Mouse (Mus musculus): Measurements from ENCODE around the gene Prkrip1. TPM values are rescaled to one million over a fixed set of nuclear protein-coding genes. Genes with fewer than 3 reads are reported as not detected.

The Prkrip1 gene
- total and polyA plus RNA-seq, 3 experiments, result 45.5 to 94.8 (median 47.7) TPM

DNA sequence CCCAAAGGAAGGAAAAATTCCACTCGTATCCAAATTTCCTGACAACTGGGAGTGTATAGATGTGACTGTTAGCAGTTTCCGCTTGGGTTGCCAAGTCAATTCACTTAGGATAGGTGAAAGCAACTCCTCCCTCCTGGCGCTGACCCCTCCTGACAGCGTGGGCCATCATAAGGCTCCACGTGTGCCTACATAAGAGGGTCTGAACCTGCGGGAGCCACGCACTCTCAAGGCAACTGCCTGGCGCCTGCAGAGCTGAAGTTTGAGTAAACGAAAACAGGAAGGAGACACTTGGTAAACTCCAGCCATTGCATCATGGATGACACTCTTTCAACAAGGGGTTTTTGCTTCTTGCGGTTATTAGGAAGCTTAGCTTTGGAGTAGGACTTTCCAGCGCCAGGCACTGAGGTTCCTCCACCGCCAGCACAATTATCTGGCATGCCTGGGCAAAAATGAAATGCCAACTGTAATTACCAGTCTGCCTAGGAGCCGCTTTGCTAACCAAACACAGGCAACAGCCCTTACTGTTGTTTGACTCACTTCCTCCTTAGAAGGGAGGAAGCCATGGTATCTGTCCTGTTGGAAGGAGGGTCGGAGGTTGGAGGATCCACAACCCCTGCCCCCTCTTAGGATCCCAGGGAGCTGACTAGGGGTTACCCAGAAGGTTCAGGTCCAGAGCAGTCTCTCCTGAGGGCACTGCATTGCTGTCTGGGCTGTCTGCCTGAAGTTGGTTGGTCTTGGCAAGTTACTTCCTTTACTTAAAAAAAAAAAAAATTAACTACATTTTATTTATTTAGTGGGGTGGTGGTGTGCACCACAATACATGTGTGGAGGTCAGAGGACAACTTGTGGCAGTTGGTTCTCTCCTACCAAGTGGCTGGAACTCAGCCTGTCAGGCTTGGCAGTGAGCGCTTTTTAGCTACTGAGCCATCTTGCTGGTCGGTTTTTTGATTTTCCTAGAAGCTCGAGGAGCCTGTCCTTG is 27.1 kb downstream of the Prkrip1 start (continued):
- TF ChIP-seq RAD21 (IDR thresholded peaks at IDR 0.05; ENCODE audit: low read depth, low read length) (no peak), ZMIZ1 (IDR thresholded peaks at IDR 0.05; ENCODE audit: low read depth, low read length) (no peak), MXI1 (IDR thresholded peaks at IDR 0.05; ENCODE audit: low read depth, low read length) (peak; percentile 72; the same call in 1 of the 2 replicates), MAFK (IDR thresholded peaks at IDR 0.05; ENCODE audit: insufficient replicate concordance, low read length) (no peak), TBP (conservative IDR thresholded peaks at IDR 0.05; ENCODE audit: low read depth, low read length) (no peak), ZC3H11A (IDR thresholded peaks at IDR 0.05; ENCODE audit: low read depth, low read length) (no peak), ELF1 (IDR thresholded peaks at IDR 0.05; ENCODE audit: low read depth, low read length) (0 out of 2 replicates have a peak, but pooled peaks have one; percentile 18), CHD1 (IDR thresholded peaks at IDR 0.05; ENCODE audit: low read depth, low read length) (no peak), GABPA (IDR thresholded peaks at IDR 0.05; ENCODE audit: insufficient replicate concordance, low read depth, low read length) (no peak), SMC3 (IDR thresholded peaks at IDR 0.05; ENCODE audit: low read depth, low read length) (no peak)

DNA sequence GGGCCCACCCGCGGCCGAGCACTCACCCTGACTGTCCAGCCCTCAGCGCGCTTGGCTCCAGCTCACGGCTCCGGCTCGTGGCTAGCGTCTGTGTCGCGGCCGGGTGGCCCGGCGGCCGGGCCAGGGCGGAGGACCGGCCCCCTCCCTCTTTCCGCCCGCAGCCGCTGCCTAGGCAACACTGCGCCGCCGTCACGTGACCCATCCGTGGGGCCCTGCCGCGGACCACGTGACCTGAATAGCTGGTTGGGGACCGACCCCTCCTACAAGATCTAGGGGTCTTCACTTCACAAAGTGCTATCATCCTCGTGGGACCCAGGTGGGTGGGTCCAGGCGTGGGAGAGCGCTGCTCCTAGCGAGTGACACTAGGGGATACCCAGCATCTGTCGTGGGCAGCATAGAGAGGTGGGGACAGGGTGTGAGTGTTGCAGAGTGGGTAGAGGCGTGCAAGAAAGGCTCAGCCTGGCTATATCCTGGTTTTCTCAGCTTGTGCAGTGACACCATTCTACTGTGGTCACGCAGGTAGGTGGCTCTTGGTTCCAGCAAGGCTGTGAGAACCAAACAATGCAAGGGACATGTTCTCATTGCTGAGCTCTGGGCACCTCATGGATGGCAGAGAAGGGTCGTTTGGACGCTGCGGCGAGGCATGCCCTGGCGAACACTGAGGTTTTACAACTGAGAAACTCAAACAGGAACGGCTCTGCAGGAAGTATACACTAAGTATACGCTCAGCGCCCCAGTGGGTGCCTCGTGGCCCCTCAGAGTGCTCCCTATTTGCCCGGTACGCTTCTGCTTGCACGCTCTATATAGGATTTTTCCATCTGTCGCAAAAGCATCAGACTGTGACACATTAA is 28.0 kb downstream of the Prkrip1 start, which contains the start of gene Orai2:
Gene Orai2 (minus strand): TSS at position 202 of the 851 bp plus-strand sequence.
- peak within 1 kb of the TSS; percentile 62 for H3K27ac ChIP-seq (ENCODE audit: insufficient read depth, low read depth)
- dilution Hi-C loops (cut with MboI; ENCODE audit: extremely low pct_ligation_motif_present, extremely low pct_unique_long_range_greater_than_20kb, low sequenced_read_pairs), result no loop called here
- peak within 1 kb of the TSS; percentile 74 for H3K9ac ChIP-seq (ENCODE audit: insufficient read depth, low read depth)
- no peaks in the 10 kb centered on the region for H3K27me3 ChIP-seq (replicated peaks)
- no peaks in the 10 kb centered on the region for H3K79me2 ChIP-seq (replicated peaks; ENCODE audit: control insufficient read depth, extremely low read depth, insufficient read depth, poor library complexity, severe bottlenecking)
- peak within 1 kb of the TSS; percentile 66 to 85 (median 70) for H3K4me3 ChIP-seq (replicated peaks in 1 of 3; ENCODE audit: low read depth in 2 of 3, low read length in 2 of 3, poor library complexity in 1 of 3)
- peak; percentile 66 for DNase-seq (ENCODE audit: extremely low read depth)
- H3K4me2 ChIP-seq (ENCODE audit: insufficient read depth, low read depth, poor library complexity, severe bottlenecking), result peak within 1 kb of the TSS; percentile 41
- in situ Hi-C loops (cut with MboI; ENCODE audit: low pct_ligation_motif_present, low pct_unique_long_range_greater_than_20kb, low sequenced_read_pairs), result loop anchor here (10.0 kb wide), 1 partner anchor 186 kb away; the partner anchor contains the start of gene Zp3
- H3K4me1 ChIP-seq (ENCODE audit: control insufficient read depth in 1 of 2, insufficient read depth in 2 of 2), result peaks cover 6 to 46% of the 10 kb centered on the region in 2 experiments; a peak in 3 of 4 replicates
- peaks cover 10% of the 10 kb centered on the region for H3K9me3 ChIP-seq (replicated peaks; ENCODE audit: low read length)
- peaks cover 7 to 29% of the 10 kb centered on the region in 2 experiments for H3K36me3 ChIP-seq (replicated peaks in 1 of 2; ENCODE audit: control insufficient read depth in 1 of 2, insufficient read depth in 1 of 2, low read length in 1 of 2)
- TF ChIP-seq ZKSCAN1 (IDR thresholded peaks at IDR 0.05; ENCODE audit: borderline replicate concordance, low read depth, low read length), result no peak
- 0 out of 2 replicates have a peak, but pooled peaks have one; percentile 24 for TF ChIP-seq UBTF (IDR thresholded peaks at IDR 0.05; ENCODE audit: low read depth, low read length)
- TF ChIP-seq USF2 (conservative IDR thresholded peaks at IDR 0.05; ENCODE audit: low read depth, low read length), result peak; percentile 98
- TF ChIP-seq POLR2A (IDR thresholded peaks at IDR 0.05; ENCODE audit: low read depth, low read length), result peak; percentile 47
- TF ChIP-seq ZNF384 (IDR thresholded peaks at IDR 0.05; ENCODE audit: low read depth, low read length), result no peak
- TF ChIP-seq GABPA (IDR thresholded peaks at IDR 0.05; ENCODE audit: insufficient replicate concordance, low read depth, low read length), result no peak
- peak; percentile 96 for TF ChIP-seq BHLHE40 (IDR thresholded peaks at IDR 0.05; ENCODE audit: low read depth, low read length)
- no peak for TF ChIP-seq RAD21 (IDR thresholded peaks at IDR 0.05; ENCODE audit: low read depth, low read length)
- no peak for TF ChIP-seq MAFK (IDR thresholded peaks at IDR 0.05; ENCODE audit: insufficient replicate concordance, low read length)
- TF ChIP-seq MAZ (IDR thresholded peaks at IDR 0.05; ENCODE audit: low read depth, low read length), result peak; percentile 83
- TF ChIP-seq JUND (conservative IDR thresholded peaks at IDR 0.05; ENCODE audit: low read depth, low read length), result no peak
- no peak for TF ChIP-seq RCOR1 (conservative IDR thresholded peaks at IDR 0.05; ENCODE audit: low read depth, low read length)
- no peak for TF ChIP-seq POLR2AphosphoS2 (IDR thresholded peaks at IDR 0.05; ENCODE audit: low read depth, low read length)
- TF ChIP-seq PAX5 (IDR thresholded peaks at IDR 0.05; ENCODE audit: low read length), result no peak
- no peak; the same call in 1 of the 2 replicates for TF ChIP-seq ETS1 (conservative IDR thresholded peaks at IDR 0.05; ENCODE audit: low read depth, low read length)
- no peak for TF ChIP-seq TBP (conservative IDR thresholded peaks at IDR 0.05; ENCODE audit: low read depth, low read length)
- TF ChIP-seq CTCF (conservative IDR thresholded peaks at IDR 0.05 in 1 of 2, IDR thresholded peaks at IDR 0.05 in 1 of 2; ENCODE audit: low read depth in 2 of 2, low read length in 2 of 2), result no peak
- TF ChIP-seq EP300 (IDR thresholded peaks at IDR 0.05; ENCODE audit: low read length), result no peak
- TF ChIP-seq ZC3H11A (IDR thresholded peaks at IDR 0.05; ENCODE audit: low read depth, low read length), result no peak
- 0 out of 2 replicates have a peak, but pooled peaks have one; percentile 47 for TF ChIP-seq NELFE (IDR thresholded peaks at IDR 0.05; ENCODE audit: low read depth, low read length)
- 0 out of 2 replicates have a peak, but pooled peaks have one; percentile 13 for TF ChIP-seq MYC (IDR thresholded peaks at IDR 0.05; ENCODE audit: low read depth, low read length)
- peak; percentile 10 for TF ChIP-seq TCF12 (IDR thresholded peaks at IDR 0.05; ENCODE audit: low read depth, low read length)
- peak; percentile 97 for TF ChIP-seq MAX (IDR thresholded peaks at IDR 0.05; ENCODE audit: low read length)
- no peak for TF ChIP-seq CHD1 (IDR thresholded peaks at IDR 0.05; ENCODE audit: low read depth, low read length)
- peak; percentile 96 for TF ChIP-seq USF1 (IDR thresholded peaks at IDR 0.05; ENCODE audit: low read depth, low read length)
- TF ChIP-seq ELF1 (IDR thresholded peaks at IDR 0.05; ENCODE audit: low read depth, low read length), result 0 out of 2 replicates have a peak, but pooled peaks have one; percentile 24
- peak; percentile 45; the same call in 1 of the 2 replicates for TF ChIP-seq SIN3A (IDR thresholded peaks at IDR 0.05; ENCODE audit: low read length)
- TF ChIP-seq KAT2A (IDR thresholded peaks at IDR 0.05; ENCODE audit: insufficient replicate concordance, low read length), result no peak

Measured in CH12.LX (cell line).